Mouse (Mus musculus) neutrophil, adult 5-6 weeks (primary cell): ENCODE results near the gene Nckap5. TPM values are rescaled to one million over a fixed set of nuclear protein-coding genes. Genes with fewer than 3 reads are reported as not detected.
"Not testable (repeated sequence)": the region's sequence is repeated elsewhere in the genome, so short reads cannot be mapped to it uniquely, and the experiment has no call there.

Experiments
- ATAC-seq: fragments of 151-379, 151-347 bp; 2 replicates; pipeline ENCODE4 v1.8.0; 2017; ENCODE audit warnings: mild to moderate bottlenecking, moderate TSS enrichment; ENCODE audit not compliant: insufficient number of reproducible peaks, poor library complexity, low FRiP score, severe bottlenecking; ENCODE audit errors: extremely low read depth
- total RNA-seq: library from RNA; stranded (forward); fragments of 200-1000 nt; gene quantifications from 2 replicates; pipeline ENCODE4 v1.2.3, GENCODE M21; 2017

Gene Nckap5
- total RNA-seq, 1 experiment from 2014 or later, result not detected

DNA sequence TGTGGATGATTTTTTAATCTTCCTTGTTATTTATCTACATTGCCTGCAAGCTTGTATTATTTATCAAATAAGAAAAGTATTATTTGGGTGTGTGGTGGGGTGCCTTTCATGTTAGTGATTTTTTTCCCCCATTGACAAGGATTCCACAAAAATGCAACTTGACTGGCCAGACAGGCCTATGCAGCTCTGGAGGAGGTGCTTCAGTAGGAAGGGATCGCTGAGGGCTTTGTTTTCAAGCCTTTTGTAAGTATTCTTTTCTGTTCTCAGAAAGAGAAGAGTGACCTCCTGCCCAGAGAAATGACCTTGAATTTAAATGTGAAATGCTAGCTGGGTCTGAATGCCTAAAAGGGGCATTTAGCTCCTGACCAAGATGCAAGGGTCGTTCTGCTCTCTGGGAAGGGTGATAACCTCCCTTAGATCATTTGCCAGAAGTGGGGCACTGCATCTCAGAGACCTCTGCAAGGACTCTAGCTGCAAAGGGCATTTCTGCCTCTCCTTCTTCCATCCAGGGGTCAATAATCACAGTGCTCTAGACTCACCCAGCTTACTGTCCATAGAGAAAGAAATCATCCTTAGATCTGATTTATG is 50.2 kb downstream of the Nckap5 start:
- ATAC-seq, result not testable (repeated sequence)

- not testable (repeated sequence) for ATAC-seq
These were observed 56.7 kb downstream of the Nckap5 start for GRCm38 (mm10) chr1:126773947-126774346.

DNA sequence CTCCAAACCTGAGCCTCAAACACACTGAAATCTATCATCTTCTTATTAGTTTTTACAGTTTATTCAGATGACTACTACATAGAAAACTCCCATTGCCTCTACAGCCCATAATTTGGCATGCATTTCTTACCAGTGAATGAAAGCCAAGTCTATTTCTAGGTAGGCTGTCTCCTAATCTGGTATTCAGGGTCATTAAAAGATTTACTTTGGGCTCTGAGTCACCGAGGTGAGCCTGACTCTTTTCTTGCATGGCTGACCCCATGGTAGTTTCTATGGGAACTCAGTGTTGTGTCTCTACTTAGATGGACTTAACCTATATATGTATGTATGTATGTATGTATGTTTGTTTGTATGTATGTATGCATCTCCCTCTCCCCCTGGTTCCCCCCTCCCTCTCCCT is 63.6 kb downstream of the Nckap5 start:
- no peak for ATAC-seq

DNA sequence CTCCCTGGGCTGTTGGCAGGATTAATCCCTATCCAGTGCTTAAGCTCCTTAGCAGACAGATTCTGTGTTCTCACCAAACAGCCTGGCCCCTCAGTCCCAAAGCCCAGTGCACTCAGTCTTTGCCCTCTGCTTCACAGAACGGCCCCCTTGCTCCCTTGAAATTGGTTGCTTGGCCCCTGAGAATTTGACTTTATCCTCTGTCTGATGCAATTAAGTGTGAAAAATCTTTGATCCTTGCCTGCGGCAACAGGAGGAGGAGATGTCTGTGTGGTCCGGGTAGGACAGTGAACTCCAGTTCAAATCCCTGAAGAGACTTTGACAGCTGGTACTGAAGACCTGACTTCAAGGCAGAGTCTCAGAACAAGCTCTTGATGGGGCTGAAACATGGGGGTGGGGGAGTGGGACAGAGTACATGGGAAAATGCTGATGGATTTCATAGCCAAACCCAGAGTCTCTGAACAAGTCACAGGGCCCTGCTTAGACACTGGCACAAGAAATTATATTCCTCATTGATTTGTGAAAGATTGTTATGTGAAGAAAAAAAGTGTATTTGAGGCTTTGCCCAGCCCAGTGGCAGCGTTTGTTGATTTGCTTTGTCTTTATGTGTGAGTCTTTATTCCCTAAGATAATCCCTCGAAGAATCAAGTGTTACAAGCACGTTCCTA is 65.0 kb downstream of the Nckap5 start:
- ATAC-seq, result no peak

- ATAC-seq, result no peak
These were observed 66.4 kb downstream of the Nckap5 start for GRCm38 (mm10) chr1:126764201-126764600.

- ATAC-seq, result no peak
These were observed 67.4 kb downstream of the Nckap5 start for GRCm38 (mm10) chr1:126763192-126763591.

DNA sequence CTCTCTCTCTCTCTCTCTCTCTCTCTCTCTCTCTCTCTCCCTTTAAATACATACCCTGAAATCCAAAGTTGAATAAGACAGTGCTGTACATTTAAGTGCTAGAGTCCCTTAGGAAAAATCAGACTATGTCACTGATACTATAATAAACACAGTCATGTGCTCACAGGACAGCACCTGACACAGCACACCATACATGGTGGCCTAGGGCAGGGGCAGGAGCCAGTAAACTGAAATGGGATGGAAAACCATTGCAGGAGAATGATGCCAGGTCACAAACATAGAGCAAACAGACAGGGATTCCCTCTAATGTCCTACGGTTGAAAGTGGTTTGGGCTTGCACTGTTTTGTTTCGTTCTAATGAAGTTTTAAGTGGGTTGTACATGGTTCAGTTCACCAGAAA is 70.2 kb downstream of the Nckap5 start:
- no peak for ATAC-seq

DNA sequence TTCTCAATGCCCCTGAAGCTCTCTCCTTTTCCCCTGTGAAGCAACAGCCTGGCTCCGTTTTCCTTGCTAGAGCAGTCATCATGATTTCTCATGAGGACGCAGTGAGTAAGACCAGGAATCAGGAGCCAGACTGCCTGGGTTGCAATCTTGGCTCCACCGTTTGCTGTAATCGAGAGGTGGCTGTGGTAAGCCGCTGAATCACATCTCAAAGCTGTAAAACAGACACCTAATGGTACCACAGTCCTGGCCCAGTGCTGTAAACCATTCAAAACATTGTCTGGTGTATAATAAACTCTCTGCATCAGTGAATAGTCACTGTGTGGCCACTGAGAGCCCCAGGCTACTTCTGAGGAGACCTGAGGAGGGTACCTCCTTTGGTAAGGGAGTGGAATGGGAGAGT is 74.9 kb downstream of the Nckap5 start:
- ATAC-seq, result no peak

DNA sequence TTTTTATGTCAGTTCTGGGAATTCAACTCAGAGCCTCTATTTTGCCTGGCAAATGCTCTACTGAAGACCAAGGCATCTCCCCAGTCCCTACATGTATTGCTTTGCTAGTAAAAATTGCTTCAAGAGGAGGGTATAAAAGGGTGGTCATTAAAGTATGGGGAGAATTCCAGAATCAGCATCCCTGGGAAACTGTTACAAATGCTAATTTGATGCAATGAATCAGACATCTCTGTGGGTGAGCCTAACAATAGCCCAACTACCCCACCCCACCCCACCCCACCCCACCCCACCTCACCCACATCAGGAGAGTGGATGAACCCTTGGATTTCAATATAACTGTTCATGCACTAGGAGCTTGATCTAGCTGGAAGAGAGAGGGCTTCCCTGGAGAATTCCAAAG is 77.0 kb downstream of the Nckap5 start:
- ATAC-seq, result no peak

DNA sequence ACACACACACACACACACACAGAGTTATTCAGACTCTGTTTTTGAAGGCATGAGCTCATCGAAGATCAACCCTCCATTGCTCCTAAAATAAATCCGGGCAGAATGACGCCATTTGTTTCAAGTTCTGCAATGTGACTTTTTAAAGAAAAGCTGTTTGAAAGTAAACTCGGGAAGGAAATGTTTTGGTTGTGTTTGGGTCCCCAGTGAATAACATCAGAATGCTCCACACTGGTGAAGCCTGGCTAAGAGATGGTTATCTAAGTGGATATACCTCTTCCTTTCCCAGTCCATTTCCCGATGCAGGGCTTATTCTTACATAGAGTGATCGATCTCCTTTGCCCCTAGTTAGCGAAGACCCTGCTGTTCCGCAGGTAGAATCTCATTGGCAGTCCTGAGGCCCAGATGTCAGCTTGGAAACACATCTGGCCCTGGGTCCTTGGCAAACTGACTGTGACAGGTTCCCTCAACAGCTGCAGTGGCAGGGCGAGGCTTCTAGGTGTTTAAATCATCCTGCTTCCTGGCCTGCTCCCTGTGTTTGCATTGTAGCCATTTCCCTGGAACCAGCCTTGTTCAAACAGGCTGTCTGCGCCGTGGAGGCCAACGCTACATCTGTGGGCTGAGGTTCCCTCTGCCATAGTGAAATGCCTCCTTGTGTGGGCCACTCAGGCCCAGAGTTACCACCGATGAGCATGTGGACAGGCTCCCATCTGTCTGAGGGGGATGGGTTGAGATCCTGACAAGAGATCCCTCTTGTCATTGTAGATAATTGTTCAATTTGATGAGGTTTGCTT is 78.2 kb downstream of the Nckap5 start:
- no peak for ATAC-seq

GRCm38 (mm10) chr1:126751137-126751536 is 79.5 kb downstream of the Nckap5 start:
- no peak for ATAC-seq

GRCm38 (mm10) chr1:126750156-126750555 is 80.4 kb downstream of the Nckap5 start:
- ATAC-seq, result no peak

- no peak for ATAC-seq
These were observed 82.7 kb downstream of the Nckap5 start for GRCm38 (mm10) chr1:126747914-126748313.

DNA sequence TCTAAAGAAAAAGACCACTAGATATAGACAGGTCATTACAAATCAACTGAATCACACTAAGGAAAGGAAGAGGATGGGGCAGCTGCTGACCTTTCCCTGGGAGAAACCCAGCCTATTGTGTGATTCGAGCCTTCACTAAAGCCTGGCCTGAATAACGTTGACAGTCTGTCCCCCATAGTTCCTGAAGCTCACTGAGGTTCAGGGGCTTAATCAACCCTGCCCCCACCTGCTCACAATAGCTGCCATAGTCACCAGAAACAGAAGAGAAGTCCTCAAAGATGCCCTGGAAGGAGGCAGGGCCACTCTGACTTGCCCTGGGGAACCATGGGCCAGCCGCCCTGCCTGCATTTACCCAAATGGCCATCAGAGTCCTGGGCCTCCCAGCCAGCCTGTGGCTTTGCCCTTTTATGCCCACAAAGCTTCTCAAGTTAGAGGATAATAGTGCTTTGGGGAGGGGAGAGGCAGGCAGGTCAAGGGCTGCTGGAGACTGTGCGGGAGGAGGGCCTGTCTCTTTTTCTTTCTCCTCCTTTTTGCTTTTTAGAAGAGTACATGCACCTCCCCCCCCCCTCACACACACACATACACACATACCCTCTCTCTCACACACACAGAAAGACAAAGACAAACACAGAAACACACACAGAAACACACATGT is 85.0 kb downstream of the Nckap5 start:
- ATAC-seq, result no peak

DNA sequence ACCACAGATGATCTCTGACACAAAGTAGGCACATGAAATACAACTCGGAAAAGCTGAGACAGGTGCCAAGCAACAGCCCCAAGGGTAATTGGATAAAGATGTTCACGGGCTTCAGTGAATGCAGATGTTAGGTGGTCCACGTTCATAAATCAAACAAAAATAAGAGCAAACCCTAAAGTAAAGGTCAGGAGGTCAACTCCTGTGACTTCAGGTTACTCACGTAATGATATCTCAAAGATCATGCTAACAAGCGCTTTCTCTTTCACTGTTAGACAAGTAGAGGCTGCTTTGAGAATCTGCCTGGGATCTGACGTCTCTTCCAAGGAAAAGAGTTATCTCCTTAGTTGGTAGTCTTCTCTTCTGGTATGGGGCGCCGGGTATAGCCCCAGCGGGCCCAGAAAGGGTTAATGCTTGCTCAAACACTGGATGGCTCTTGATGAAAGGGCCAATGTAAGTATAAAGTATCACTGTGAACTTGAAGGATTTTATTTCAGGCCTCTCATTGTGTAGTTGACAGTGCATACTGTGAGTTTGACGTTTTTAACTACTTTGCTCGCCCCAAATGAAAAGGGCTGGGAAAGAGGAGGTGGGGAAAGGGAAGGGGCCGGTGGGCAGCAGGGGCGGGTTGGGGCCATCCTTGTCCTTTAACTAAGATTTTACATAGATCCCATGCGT is 85.8 kb downstream of the Nckap5 start:
- ATAC-seq, result no peak

- ATAC-seq, result no peak
These were observed 92.3 kb downstream of the Nckap5 start for GRCm38 (mm10) chr1:126738291-126738640.

- ATAC-seq, result no peak
These were observed 92.9 kb downstream of the Nckap5 start for GRCm38 (mm10) chr1:126737554-126738290.

DNA sequence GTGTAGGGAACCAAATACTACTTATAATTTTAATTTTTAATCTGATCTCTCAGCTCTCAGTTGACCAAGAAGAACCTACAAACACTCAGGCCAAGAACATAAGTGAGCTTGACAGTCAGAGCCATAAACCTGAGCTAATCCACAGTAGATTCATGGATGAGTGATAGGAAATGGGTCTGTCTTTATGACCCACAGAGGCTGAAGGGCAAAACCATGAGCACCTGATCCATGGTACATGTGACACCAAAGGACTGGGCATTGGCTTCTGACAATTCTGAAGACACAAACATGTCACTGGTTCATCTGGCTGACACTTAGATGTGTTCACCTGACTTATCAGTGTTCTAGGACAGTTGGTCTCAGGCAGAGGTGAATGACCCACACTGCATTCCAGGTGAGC is 98.9 kb downstream of the Nckap5 start:
- ATAC-seq, result no peak
